Mouse (Mus musculus) 3T3-L1 (cell line): ENCODE measurements at regions not wholly inside any gene's neighbourhood (a gene's known extent, or its start where the extent isn't known, plus 50 kb on each side); places are given as distances from the start of the nearest gene placed in this dataset.

ENCODE experiments used
- DNase-seq: peaks from one replicate; pipeline ENCODE4 v3.0.0-alpha.2; 2015; ENCODE audit warnings: low read depth, low spot score

- DNase-seq = peak; percentile 18
These were observed 4328.9 kb upstream of the Gm7489 start for GRCm38 (mm10) chr15:49555793-49556192.

DNA sequence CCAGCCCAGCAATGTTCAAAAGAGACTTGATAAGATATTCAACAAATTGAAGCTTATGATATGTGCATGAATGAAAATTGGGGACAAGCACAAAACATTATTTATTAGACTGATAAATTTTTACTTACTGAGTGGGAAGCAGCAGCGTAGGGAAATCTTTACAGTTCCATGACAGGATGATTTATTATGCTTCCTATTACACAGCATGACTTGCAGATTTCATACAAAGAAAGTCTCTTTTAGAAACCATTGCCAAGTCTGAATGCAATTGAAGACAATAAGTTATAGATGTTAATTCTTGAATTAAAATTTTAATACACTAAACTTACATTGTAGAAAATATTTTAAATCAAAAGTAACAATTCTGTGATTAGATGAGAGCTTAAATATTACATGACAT, 4324.3 kb upstream of the Gm7489 start:
- DNase-seq = peak; percentile 14

DNA sequence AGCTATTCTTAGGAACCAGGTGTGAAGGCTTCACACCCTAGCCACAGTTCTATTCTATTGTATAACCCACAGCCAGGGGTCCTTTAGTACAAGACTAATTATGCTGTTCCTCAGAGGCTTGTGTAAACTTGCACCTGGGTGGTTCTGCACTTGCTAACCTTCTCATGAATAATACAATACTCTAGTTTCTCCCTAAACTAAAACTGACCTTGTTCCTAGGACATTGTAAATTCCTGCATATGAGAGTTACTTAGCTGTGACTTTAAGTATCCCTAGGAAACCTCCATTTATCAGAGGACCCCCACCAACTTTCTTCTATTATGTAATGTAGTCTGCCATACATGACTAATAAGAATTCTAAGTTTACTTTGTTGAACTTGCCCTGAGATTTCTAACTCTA, 4295.9 kb upstream of the Gm7489 start:
- DNase-seq = no peak

DNA sequence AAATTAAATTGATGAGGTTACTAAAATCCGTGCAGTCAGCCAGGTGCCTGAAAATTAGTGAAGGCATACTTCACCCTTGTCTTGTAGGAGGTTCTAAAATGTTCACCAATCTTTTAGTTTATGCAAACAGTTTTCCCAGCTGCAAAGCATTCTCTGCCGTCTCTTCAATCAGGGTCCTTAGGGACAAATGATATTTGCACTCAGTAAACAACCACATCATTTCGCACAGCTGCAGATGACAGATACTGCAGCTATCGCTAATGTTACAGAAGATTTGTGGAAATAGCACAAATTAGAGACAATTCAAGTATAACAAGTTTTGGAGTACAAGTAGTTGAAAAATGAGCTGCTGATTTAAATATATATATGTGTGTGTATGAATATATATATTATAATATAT, 4270.8 kb upstream of the Gm7489 start:
- DNase-seq = no peak

- no peak for DNase-seq
These were observed 4237.3 kb upstream of the Gm7489 start for GRCm38 (mm10) chr15:49647361-49647760.

GRCm38 (mm10) chr15:49650549-49651180, 4234.0 kb upstream of the Gm7489 start:
- DNase-seq = no peak

GRCm38 (mm10) chr15:49653728-49654127, 4231.0 kb upstream of the Gm7489 start:
- DNase-seq = no peak

- no peak for DNase-seq
These were observed 4219.7 kb upstream of the Gm7489 start for GRCm38 (mm10) chr15:49664834-49665565.
